Mouse (Mus musculus) CD4-positive naive resting alpha-beta T cell, adult 76 days (primary cell): ENCODE data around the gene Cd207. TPM values are rescaled to one million over a fixed set of nuclear protein-coding genes. Genes with fewer than 3 reads are reported as not detected.

ENCODE experiments used
- total RNA-seq: library from RNA; stranded (reverse); gene quantifications from one replicate; pipeline ENCODE4 v1.2.4, GENCODE M21; 2023

The Cd207 gene
- not detected for total RNA-seq

GRCm38 (mm10) chr6:83677757-83678156 is at the start of gene Cd207:
TSS of gene Cd207 (minus strand) at chr6:83677857.

GRCm38 (mm10) chr6:83711067-83711675 is 33.5 kb upstream of the Cd207 start, which contains the start of gene Vax2:
TSS of gene Vax2 (plus strand) at chr6:83711264.

GRCm38 (mm10) chr6:83656087-83656486 is 21.6 kb downstream of the Cd207 start, which contains the start of gene Clec4f:
TSS of gene Clec4f (minus strand) at chr6:83656187.

Other genes with a start within 250 kb of the Cd207 start
- 152 TPM for gene Tet3, start 218.8 kb downstream of the Cd207 start, total RNA-seq
- 39.9 TPM for gene Dguok, start 170.9 kb downstream of the Cd207 start, total RNA-seq
- not detected for gene Actg2, start 141.6 kb downstream of the Cd207 start, total RNA-seq
- gene Stambp, start 105.1 kb downstream of the Cd207 start, total RNA-seq, result 19.0 TPM
- gene Clec4f, start 21.7 kb downstream of the Cd207 start, total RNA-seq, result not detected
- not detected for gene Vax2, start 33.4 kb upstream of the Cd207 start, total RNA-seq
- not detected for gene Atp6v1b1, start 65.1 kb upstream of the Cd207 start, total RNA-seq
- gene Ankrd53, start 84.8 kb upstream of the Cd207 start, total RNA-seq, result not detected
- 53.2 TPM for gene Tex261, start 98.0 kb upstream of the Cd207 start, total RNA-seq
- 9.6 TPM for gene Nagk, start 117.1 kb upstream of the Cd207 start, total RNA-seq
- gene Paip2b, start 153.9 kb upstream of the Cd207 start, total RNA-seq, result 76.6 TPM
- gene Zfp638, start 189.3 kb upstream of the Cd207 start, total RNA-seq, result 128 TPM